Mouse (Mus musculus): ENCODE results near the gene Rab29. TPM values are rescaled to one million over a fixed set of nuclear protein-coding genes. Genes with fewer than 3 reads are reported as not detected.
"Not testable (repeated sequence)": the region's sequence is repeated elsewhere in the genome, so short reads cannot be mapped to it uniquely, and the experiment has no call there.

Rab29 gene
- polyA plus RNA-seq, 1 experiment = 3.5 TPM

DNA sequence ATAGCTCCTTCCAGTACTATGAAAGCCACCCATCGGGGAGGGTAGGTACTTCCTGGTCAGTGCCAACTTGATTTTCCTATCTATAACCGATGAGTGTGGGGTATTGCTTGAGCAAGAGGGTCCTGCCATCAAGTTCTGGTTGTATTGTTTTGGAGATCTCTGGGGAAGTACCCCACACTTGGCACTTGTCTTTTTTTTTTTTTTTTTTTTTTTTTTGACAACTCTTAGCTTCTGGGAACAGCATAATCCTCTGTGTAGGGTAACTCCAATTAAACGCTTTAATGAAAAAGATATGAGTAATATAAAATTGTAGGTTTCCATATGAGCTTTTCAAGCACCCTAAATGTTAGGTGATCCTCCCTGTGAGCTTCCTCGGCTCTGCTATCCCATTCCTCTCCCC, 35.7 kb downstream of the Rab29 start:
- no peaks in the 10 kb centered on the region for H3K79me2 ChIP-seq (ENCODE audit: control insufficient read depth, insufficient read depth)
- H3K36me3 ChIP-seq (ENCODE audit: control insufficient read depth, insufficient read depth) = no peaks in the 10 kb centered on the region
- H3K4me2 ChIP-seq (ENCODE audit: low read depth) = no peak overlapping the region
- no peak overlapping the region for H3K4me3 ChIP-seq
- no peak overlapping the region for H3ac ChIP-seq (ENCODE audit: control insufficient read depth, insufficient read length)
- no peak for TF ChIP-seq REST (IDR thresholded peaks at IDR 0.05; ENCODE audit: insufficient read depth, insufficient read length)
- TF ChIP-seq MAX (IDR thresholded peaks at IDR 0.05; ENCODE audit: low read depth) = no peak
- no peak for TF ChIP-seq USF1 (IDR thresholded peaks at IDR 0.05; ENCODE audit: low read depth)
- no peak for TF ChIP-seq MYOD1 (IDR thresholded peaks at IDR 0.05; ENCODE audit: control insufficient read depth in 1 of 3, insufficient read length in 2 of 3, low read depth in 2 of 3)
- no peak for TF ChIP-seq E2F4 (IDR thresholded peaks at IDR 0.05; ENCODE audit: insufficient read depth)
- no peak for TF ChIP-seq TCF12 (IDR thresholded peaks at IDR 0.05; ENCODE audit: insufficient read depth, poor library complexity, severe bottlenecking)
- TF ChIP-seq POLR2AphosphoS2 (IDR thresholded peaks at IDR 0.05; ENCODE audit: insufficient read length, low read depth) = no peak
- TF ChIP-seq TCF3 (IDR thresholded peaks at IDR 0.05; ENCODE audit: insufficient read length, low read depth) = no peak
- no peak for TF ChIP-seq SRF (IDR thresholded peaks at IDR 0.05; ENCODE audit: control insufficient read depth, insufficient read length, low read depth)
- no peak for TF ChIP-seq MYOG (IDR thresholded peaks at IDR 0.05; ENCODE audit: control insufficient read depth in 1 of 3, insufficient read depth in 1 of 3, insufficient read length in 2 of 3, low read depth in 2 of 3)
- no peak for TF ChIP-seq CEBPB (IDR thresholded peaks at IDR 0.05; ENCODE audit: insufficient read depth, poor library complexity, severe bottlenecking)
- no peak for TF ChIP-seq POLR2A (IDR thresholded peaks at IDR 0.05; ENCODE audit: insufficient read length, low read depth)
- peaks cover 19% of the 10 kb centered on the region for H3K27me3 ChIP-seq (ENCODE audit: control insufficient read depth, insufficient read depth, insufficient read length)

- no peak overlapping the region for H3K4me3 ChIP-seq
- no peaks in the 10 kb centered on the region for H3K79me2 ChIP-seq (ENCODE audit: control insufficient read depth, insufficient read depth)
- no peak overlapping the region for H3ac ChIP-seq (ENCODE audit: control insufficient read depth, insufficient read length)
- TF ChIP-seq POLR2A (IDR thresholded peaks at IDR 0.05; ENCODE audit: insufficient read length, low read depth) (no peak), MYOG (IDR thresholded peaks at IDR 0.05; ENCODE audit: control insufficient read depth in 1 of 3, insufficient read depth in 1 of 3, insufficient read length in 2 of 3, low read depth in 2 of 3) (no peak), E2F4 (IDR thresholded peaks at IDR 0.05; ENCODE audit: insufficient read depth) (no peak), SRF (IDR thresholded peaks at IDR 0.05; ENCODE audit: control insufficient read depth, insufficient read length, low read depth) (no peak), POLR2AphosphoS2 (IDR thresholded peaks at IDR 0.05; ENCODE audit: insufficient read length, low read depth) (no peak), MYOD1 (IDR thresholded peaks at IDR 0.05; ENCODE audit: control insufficient read depth in 1 of 3, insufficient read length in 2 of 3, low read depth in 2 of 3) (no peak), USF1 (IDR thresholded peaks at IDR 0.05; ENCODE audit: low read depth) (no peak), TCF12 (IDR thresholded peaks at IDR 0.05; ENCODE audit: insufficient read depth, poor library complexity, severe bottlenecking) (no peak), CEBPB (IDR thresholded peaks at IDR 0.05; ENCODE audit: insufficient read depth, poor library complexity, severe bottlenecking) (no peak), REST (IDR thresholded peaks at IDR 0.05; ENCODE audit: insufficient read depth, insufficient read length) (no peak), MAX (IDR thresholded peaks at IDR 0.05; ENCODE audit: low read depth) (no peak), TCF3 (IDR thresholded peaks at IDR 0.05; ENCODE audit: insufficient read length, low read depth) (no peak)
- H3K27me3 ChIP-seq (ENCODE audit: control insufficient read depth, insufficient read depth, insufficient read length) = peaks cover 19% of the 10 kb centered on the region
- H3K4me2 ChIP-seq (ENCODE audit: low read depth) = no peak overlapping the region
- no peaks in the 10 kb centered on the region for H3K36me3 ChIP-seq (ENCODE audit: control insufficient read depth, insufficient read depth)
Measured at GRCm38 (mm10) chr1:131903251-131903650, 36.2 kb downstream of the Rab29 start.

DNA sequence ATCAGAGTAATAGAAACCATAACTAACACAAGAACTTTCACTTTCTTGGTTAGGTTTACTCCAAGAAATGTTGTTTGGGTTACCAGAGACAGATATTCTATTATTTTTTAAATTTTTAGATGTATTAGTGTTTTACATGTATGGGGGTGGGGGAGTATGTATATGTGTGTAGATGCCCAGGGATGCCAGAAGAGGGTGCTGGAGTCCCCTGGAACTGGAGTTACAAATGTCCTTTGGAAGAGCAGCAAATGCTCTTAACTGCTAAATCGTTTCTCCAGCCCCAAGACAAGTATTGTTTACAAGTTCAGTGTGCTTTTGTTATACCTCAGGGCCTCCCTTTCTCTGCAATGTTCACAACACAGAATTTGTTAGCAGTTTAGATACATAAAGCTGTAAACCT, 38.5 kb downstream of the Rab29 start:
- Histone ChIP-seq H3ac (ENCODE audit: control insufficient read depth, insufficient read length) (no peak overlapping the region), H3K79me2 (ENCODE audit: control insufficient read depth, insufficient read depth) (no peaks in the 10 kb centered on the region), H3K27me3 (ENCODE audit: control insufficient read depth, insufficient read depth, insufficient read length) (peaks cover 19% of the 10 kb centered on the region), H3K36me3 (ENCODE audit: control insufficient read depth, insufficient read depth) (no peaks in the 10 kb centered on the region), H3K4me3 (no peak overlapping the region), H3K4me2 (ENCODE audit: low read depth) (no peak overlapping the region)
- TF ChIP-seq TCF3 (IDR thresholded peaks at IDR 0.05; ENCODE audit: insufficient read length, low read depth) (no peak), MAX (IDR thresholded peaks at IDR 0.05; ENCODE audit: low read depth) (no peak), REST (IDR thresholded peaks at IDR 0.05; ENCODE audit: insufficient read depth, insufficient read length) (no peak), MYOG (IDR thresholded peaks at IDR 0.05; ENCODE audit: control insufficient read depth in 1 of 3, insufficient read depth in 1 of 3, insufficient read length in 2 of 3, low read depth in 2 of 3) (no peak), E2F4 (IDR thresholded peaks at IDR 0.05; ENCODE audit: insufficient read depth) (no peak), CEBPB (IDR thresholded peaks at IDR 0.05; ENCODE audit: insufficient read depth, poor library complexity, severe bottlenecking) (no peak), SRF (IDR thresholded peaks at IDR 0.05; ENCODE audit: control insufficient read depth, insufficient read length, low read depth) (no peak), POLR2A (IDR thresholded peaks at IDR 0.05; ENCODE audit: insufficient read length, low read depth) (no peak)

DNA sequence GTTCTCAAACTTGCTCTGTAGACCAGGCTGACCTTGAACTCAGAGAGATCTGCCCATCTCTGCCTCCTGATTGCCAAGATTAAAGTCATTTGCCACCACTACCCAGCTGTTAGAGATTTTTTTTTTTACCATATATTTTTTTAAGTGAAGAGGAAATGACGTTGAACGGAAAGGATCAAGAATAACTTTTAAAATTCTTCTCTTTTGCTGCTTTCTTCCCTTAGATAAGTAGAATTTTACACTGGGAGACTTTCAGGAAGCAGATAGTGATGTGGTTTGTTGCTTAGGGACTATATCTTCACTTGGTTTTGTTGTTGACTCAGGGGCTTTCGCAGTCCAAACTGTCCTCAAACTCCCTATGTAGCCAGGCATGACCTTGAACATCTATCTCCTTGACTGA, 41.4 kb downstream of the Rab29 start:
- Histone ChIP-seq H3K4me3 (no peak overlapping the region), H3K79me2 (ENCODE audit: control insufficient read depth, insufficient read depth) (peaks cover 26% of the 10 kb centered on the region), H3ac (ENCODE audit: control insufficient read depth, insufficient read length) (no peak overlapping the region), H3K36me3 (ENCODE audit: control insufficient read depth, insufficient read depth) (no peaks in the 10 kb centered on the region), H3K27me3 (ENCODE audit: control insufficient read depth, insufficient read depth, insufficient read length) (peaks cover 11% of the 10 kb centered on the region), H3K4me2 (ENCODE audit: low read depth) (no peak overlapping the region)
- no peak for TF ChIP-seq TCF3 (IDR thresholded peaks at IDR 0.05; ENCODE audit: insufficient read length, low read depth)
- no peak for TF ChIP-seq REST (IDR thresholded peaks at IDR 0.05; ENCODE audit: insufficient read depth, insufficient read length)
- TF ChIP-seq USF1 (IDR thresholded peaks at IDR 0.05; ENCODE audit: low read depth) = no peak
- no peak for TF ChIP-seq SRF (IDR thresholded peaks at IDR 0.05; ENCODE audit: control insufficient read depth, insufficient read length, low read depth)
- no peak for TF ChIP-seq POLR2A (IDR thresholded peaks at IDR 0.05; ENCODE audit: insufficient read length, low read depth)
- TF ChIP-seq MYOD1 (IDR thresholded peaks at IDR 0.05; ENCODE audit: control insufficient read depth in 1 of 3, insufficient read length in 2 of 3, low read depth in 2 of 3) = no peak
- no peak for TF ChIP-seq MAX (IDR thresholded peaks at IDR 0.05; ENCODE audit: low read depth)
- TF ChIP-seq CEBPB (IDR thresholded peaks at IDR 0.05; ENCODE audit: insufficient read depth, poor library complexity, severe bottlenecking) = no peak
- TF ChIP-seq E2F4 (IDR thresholded peaks at IDR 0.05; ENCODE audit: insufficient read depth) = no peak
- TF ChIP-seq MYOG (IDR thresholded peaks at IDR 0.05; ENCODE audit: control insufficient read depth in 1 of 3, insufficient read depth in 1 of 3, insufficient read length in 2 of 3, low read depth in 2 of 3) = no peak
- no peak for TF ChIP-seq POLR2AphosphoS2 (IDR thresholded peaks at IDR 0.05; ENCODE audit: insufficient read length, low read depth)
- TF ChIP-seq TCF12 (IDR thresholded peaks at IDR 0.05; ENCODE audit: insufficient read depth, poor library complexity, severe bottlenecking) = no peak

- H3K79me2 ChIP-seq (ENCODE audit: control insufficient read depth, insufficient read depth) = peaks cover 34% of the 10 kb centered on the region
- H3K27me3 ChIP-seq (ENCODE audit: control insufficient read depth, insufficient read depth, insufficient read length); H3K36me3 ChIP-seq (ENCODE audit: control insufficient read depth, insufficient read depth); H3K4me3 ChIP-seq; H3ac ChIP-seq (ENCODE audit: control insufficient read depth, insufficient read length); H3K4me2 ChIP-seq (ENCODE audit: low read depth): not testable (repeated sequence)
Measured at GRCm38 (mm10) chr1:131909236-131909635, 42.2 kb downstream of the Rab29 start.

All from myocyte (in vitro differentiated cells).